Mouse (Mus musculus): ENCODE data around the gene Ubap2.

GRCm38 (mm10) chr4:41205751-41206150 lies 69.2 kb downstream of the Ubap2 start:
- TF ChIP-seq MAFK (IDR thresholded peaks at IDR 0.05; ENCODE audit: insufficient read depth, low read depth, low read length) (no peak), CHD2 (IDR thresholded peaks at IDR 0.05; ENCODE audit: low read depth, low read length) (no peak)

All from ES-E14 (cell line).